Mouse (Mus musculus): Measurements from ENCODE around the gene Teddm2. TPM values are rescaled to one million over a fixed set of nuclear protein-coding genes. Genes with fewer than 3 reads are reported as not detected.

The Teddm2 gene
- total and polyA plus RNA-seq, 2 experiments from 2014 or later: 0.33 TPM; not detected in 1

GRCm38 (mm10) chr1:153842121-153842740 lies 57.8 kb downstream of the Teddm2 start:
- 74% methylated on average over 11 of the region's 11 CpGs for WGBS
- no peak for ATAC-seq (ENCODE audit: insufficient read depth, low read depth)
- Histone ChIP-seq H3K9me3 (replicated peaks; ENCODE audit: control insufficient read depth, low read length) (no peaks in the 10 kb centered on the region), H3K36me3 (replicated peaks; ENCODE audit: control insufficient read depth, insufficient read depth, low read length) (no peaks in the 10 kb centered on the region), H3K4me2 (ENCODE audit: low read depth, low read length) (no peak overlapping the region), H3K4me3 (ENCODE audit: low read depth, low read length) (no peak overlapping the region), H3K27ac (ENCODE audit: low read depth) (peak overlapping the region; percentile 9; the same call in 1 of the 2 replicates), H3K9ac (replicated peaks; ENCODE audit: low read depth, low read length) (no peak overlapping the region), H3K4me1 (ENCODE audit: control insufficient read depth, insufficient read depth) (no peaks in the 10 kb centered on the region), H3K27me3 (ENCODE audit: control insufficient read depth, insufficient read depth, low read length) (no peaks in the 10 kb centered on the region)
- TF ChIP-seq CTCF (IDR thresholded peaks at IDR 0.05; ENCODE audit: low read depth): no peak
- no peak for TF ChIP-seq EP300 (IDR thresholded peaks at IDR 0.05; ENCODE audit: low read depth)
- no peak for DNase-seq (ENCODE audit: low spot score)

GRCm38 (mm10) chr1:153836036-153836435 lies 64.0 kb downstream of the Teddm2 start:
- ATAC-seq (ENCODE audit: insufficient read depth, low read depth) (no peak), DNase-seq (ENCODE audit: low spot score) (no peak)
- Histone ChIP-seq H3K4me2 (ENCODE audit: low read depth, low read length) (no peak overlapping the region), H3K27ac (ENCODE audit: low read depth) (no peak overlapping the region), H3K36me3 (replicated peaks; ENCODE audit: control insufficient read depth, insufficient read depth, low read length) (no peaks in the 10 kb centered on the region), H3K27me3 (ENCODE audit: control insufficient read depth, insufficient read depth, low read length) (no peaks in the 10 kb centered on the region), H3K4me3 (ENCODE audit: low read depth, low read length) (no peak overlapping the region), H3K9ac (replicated peaks; ENCODE audit: low read depth, low read length) (no peak overlapping the region), H3K4me1 (ENCODE audit: control insufficient read depth, insufficient read depth) (no peaks in the 10 kb centered on the region), H3K9me3 (replicated peaks; ENCODE audit: control insufficient read depth, low read length) (no peaks in the 10 kb centered on the region)
- TF ChIP-seq EP300 (IDR thresholded peaks at IDR 0.05; ENCODE audit: low read depth): no peak
- TF ChIP-seq CTCF (IDR thresholded peaks at IDR 0.05; ENCODE audit: low read depth): no peak
- 44% methylated on average over 4 of the region's 4 CpGs for WGBS

- ATAC-seq (ENCODE audit: insufficient read depth, low read depth) (no peak), DNase-seq (ENCODE audit: low spot score) (no peak)
- TF ChIP-seq EP300 (IDR thresholded peaks at IDR 0.05; ENCODE audit: low read depth): no peak
- TF ChIP-seq CTCF (IDR thresholded peaks at IDR 0.05; ENCODE audit: low read depth): no peak
- Histone ChIP-seq H3K9me3 (replicated peaks; ENCODE audit: control insufficient read depth, low read length) (no peaks in the 10 kb centered on the region), H3K27me3 (ENCODE audit: control insufficient read depth, insufficient read depth, low read length) (no peaks in the 10 kb centered on the region), H3K36me3 (replicated peaks; ENCODE audit: control insufficient read depth, insufficient read depth, low read length) (no peaks in the 10 kb centered on the region), H3K4me3 (ENCODE audit: low read depth, low read length) (no peak overlapping the region), H3K27ac (ENCODE audit: low read depth) (no peak overlapping the region), H3K4me1 (ENCODE audit: control insufficient read depth, insufficient read depth) (no peaks in the 10 kb centered on the region), H3K4me2 (ENCODE audit: low read depth, low read length) (no peak overlapping the region), H3K9ac (replicated peaks; ENCODE audit: low read depth, low read length) (no peak overlapping the region)
- 73% methylated on average over 4 of the region's 4 CpGs for WGBS
Measured at GRCm38 (mm10) chr1:153830746-153831145, 69.3 kb downstream of the Teddm2 start.

GRCm38 (mm10) chr1:153820216-153820615 lies 79.8 kb downstream of the Teddm2 start:
- 74% methylated on average over 3 of the region's 3 CpGs for WGBS
- Histone ChIP-seq H3K27ac (ENCODE audit: low read depth) (no peak overlapping the region), H3K9ac (replicated peaks; ENCODE audit: low read depth, low read length) (no peak overlapping the region), H3K9me3 (replicated peaks; ENCODE audit: control insufficient read depth, low read length) (no peaks in the 10 kb centered on the region), H3K4me1 (ENCODE audit: control insufficient read depth, insufficient read depth) (no peaks in the 10 kb centered on the region), H3K4me3 (ENCODE audit: low read depth, low read length) (no peak overlapping the region), H3K27me3 (ENCODE audit: control insufficient read depth, insufficient read depth, low read length) (no peaks in the 10 kb centered on the region), H3K4me2 (ENCODE audit: low read depth, low read length) (no peak overlapping the region), H3K36me3 (replicated peaks; ENCODE audit: control insufficient read depth, insufficient read depth, low read length) (no peaks in the 10 kb centered on the region)
- ATAC-seq (ENCODE audit: insufficient read depth, low read depth) (no peak), DNase-seq (ENCODE audit: low spot score) (no peak)
- no peak for TF ChIP-seq CTCF (IDR thresholded peaks at IDR 0.05; ENCODE audit: low read depth)
- TF ChIP-seq EP300 (IDR thresholded peaks at IDR 0.05; ENCODE audit: low read depth): no peak

GRCm38 (mm10) chr1:153814278-153814677 lies 85.8 kb downstream of the Teddm2 start:
- 1% methylated on average over 2 of the region's 2 CpGs for WGBS
- H3K4me2 ChIP-seq (ENCODE audit: low read depth, low read length): no peak overlapping the region
- H3K4me3 ChIP-seq (ENCODE audit: low read depth, low read length): no peak overlapping the region
- no peaks in the 10 kb centered on the region for H3K9me3 ChIP-seq (replicated peaks; ENCODE audit: control insufficient read depth, low read length)
- ATAC-seq (ENCODE audit: insufficient read depth, low read depth): no peak; the same call in 1 of the 2 replicates
- DNase-seq (ENCODE audit: low spot score): no peak
- H3K4me1 ChIP-seq (ENCODE audit: control insufficient read depth, insufficient read depth): 0 out of 2 replicates have a peak, but pooled peaks cover 4% of the 10 kb centered on the region
- H3K27ac ChIP-seq (ENCODE audit: low read depth): no peak overlapping the region
- no peaks in the 10 kb centered on the region for H3K36me3 ChIP-seq (replicated peaks; ENCODE audit: control insufficient read depth, insufficient read depth, low read length)
- no peak overlapping the region for H3K9ac ChIP-seq (replicated peaks; ENCODE audit: low read depth, low read length)
- TF ChIP-seq EP300 (IDR thresholded peaks at IDR 0.05; ENCODE audit: low read depth) (no peak), CTCF (IDR thresholded peaks at IDR 0.05; ENCODE audit: low read depth) (no peak)
- H3K27me3 ChIP-seq (ENCODE audit: control insufficient read depth, insufficient read depth, low read length): no peaks in the 10 kb centered on the region

Measured in heart, postnatal 0 days (tissue).